Mouse (Mus musculus): ENCODE measurements around the gene Ttc30a2. TPM values are rescaled to one million over a fixed set of nuclear protein-coding genes. Genes with fewer than 3 reads are reported as not detected.

Gene Ttc30a2
- total RNA-seq (2015): not detected in 2 replicates
- total RNA-seq (2017): 0.08 TPM in 1 of 2 replicates, not detected in the other

- ATAC-seq (ENCODE audit: poor library complexity, severe bottlenecking): peak; percentile 23
Observed at GRCm38 (mm10) chr2:75977752-75978368, at the start of gene Ttc30a2. Gene Ttc30a2, minus strand, starts transcription at chr2:75978170.

- ATAC-seq (ENCODE audit: poor library complexity, severe bottlenecking): no peak
Observed at GRCm38 (mm10) chr2:76016890-76017289, 38.9 kb upstream of the Ttc30a2 start.

- no peak for ATAC-seq (ENCODE audit: poor library complexity, severe bottlenecking)
Observed at GRCm38 (mm10) chr2:76016136-76016535, 38.2 kb upstream of the Ttc30a2 start.

GRCm38 (mm10) chr2:76015460-76015859 lies 37.5 kb upstream of the Ttc30a2 start:
- ATAC-seq (ENCODE audit: poor library complexity, severe bottlenecking): no peak

GRCm38 (mm10) chr2:76014659-76015058 lies 36.7 kb upstream of the Ttc30a2 start:
- no peak for ATAC-seq (ENCODE audit: poor library complexity, severe bottlenecking)

GRCm38 (mm10) chr2:76006194-76006593 lies 28.2 kb upstream of the Ttc30a2 start:
- no peak for ATAC-seq (ENCODE audit: poor library complexity, severe bottlenecking)

- ATAC-seq (ENCODE audit: poor library complexity, severe bottlenecking): no peak
Observed at GRCm38 (mm10) chr2:76002899-76003298, 24.9 kb upstream of the Ttc30a2 start.

- peak; percentile 77 for ATAC-seq (ENCODE audit: poor library complexity, severe bottlenecking)
Observed at GRCm38 (mm10) chr2:76001392-76001791, 23.4 kb upstream of the Ttc30a2 start.

- ATAC-seq (ENCODE audit: poor library complexity, severe bottlenecking): no peak
Observed at GRCm38 (mm10) chr2:75999636-76000035, 21.7 kb upstream of the Ttc30a2 start.

GRCm38 (mm10) chr2:75998692-75999091 lies 20.7 kb upstream of the Ttc30a2 start:
- ATAC-seq (ENCODE audit: poor library complexity, severe bottlenecking): no peak

- ATAC-seq (ENCODE audit: poor library complexity, severe bottlenecking): no peak
Observed at GRCm38 (mm10) chr2:75997726-75998125, 19.8 kb upstream of the Ttc30a2 start.

- no peak for ATAC-seq (ENCODE audit: poor library complexity, severe bottlenecking)
Observed at GRCm38 (mm10) chr2:75994841-75995240, 16.9 kb upstream of the Ttc30a2 start.

- ATAC-seq (ENCODE audit: poor library complexity, severe bottlenecking): no peak
Observed at GRCm38 (mm10) chr2:75991581-75992205, 13.7 kb upstream of the Ttc30a2 start.

- ATAC-seq (ENCODE audit: poor library complexity, severe bottlenecking): peak; percentile 97
Observed at GRCm38 (mm10) chr2:75990885-75991539, 13.0 kb upstream of the Ttc30a2 start.

GRCm38 (mm10) chr2:75989694-75990093 lies 11.7 kb upstream of the Ttc30a2 start:
- ATAC-seq (ENCODE audit: poor library complexity, severe bottlenecking): no peak

- ATAC-seq (ENCODE audit: poor library complexity, severe bottlenecking): no peak
Observed at GRCm38 (mm10) chr2:75988779-75989363, 10.9 kb upstream of the Ttc30a2 start.

GRCm38 (mm10) chr2:75988378-75988777 lies 10.4 kb upstream of the Ttc30a2 start:
- no peak for ATAC-seq (ENCODE audit: poor library complexity, severe bottlenecking)

- no peak for ATAC-seq (ENCODE audit: poor library complexity, severe bottlenecking)
Observed at GRCm38 (mm10) chr2:75987739-75988138, 9.8 kb upstream of the Ttc30a2 start.

- peak; percentile 91 for ATAC-seq (ENCODE audit: poor library complexity, severe bottlenecking)
Observed at GRCm38 (mm10) chr2:75985124-75985523, 7.2 kb upstream of the Ttc30a2 start.

GRCm38 (mm10) chr2:75983847-75984246 lies 5.9 kb upstream of the Ttc30a2 start:
- no peak for ATAC-seq (ENCODE audit: poor library complexity, severe bottlenecking)

GRCm38 (mm10) chr2:75983091-75983490 lies 5.1 kb upstream of the Ttc30a2 start:
- no peak for ATAC-seq (ENCODE audit: poor library complexity, severe bottlenecking)

GRCm38 (mm10) chr2:75982626-75983025 lies 4.7 kb upstream of the Ttc30a2 start:
- ATAC-seq (ENCODE audit: poor library complexity, severe bottlenecking): no peak

Data from megakaryocyte, adult 5-6 weeks (primary cell).